Mouse (Mus musculus) liver, embryonic 11.5 days (tissue): ENCODE results near the gene Mrps7. TPM values are rescaled to one million over a fixed set of nuclear protein-coding genes. Genes with fewer than 3 reads are reported as not detected.

Experiments
- ATAC-seq: fragments of 200-750 bp; cut with Nextera tagmentation; replicated peaks from 2 replicates; pipeline ENCODE4 v1.8.0; 2017; ENCODE audit warnings: moderate number of reproducible peaks, mild to moderate bottlenecking, moderate TSS enrichment, moderate library complexity; ENCODE audit not compliant: low FRiP score
- DNase-seq: peaks from one replicate; pipeline ENCODE4 v3.0.0-alpha.2; 2017; ENCODE audit warnings: low spot score
- H3K27ac ChIP-seq: fragments of 300-500 bp; sonication (generic); 2 replicates; pipeline ENCODE4 v1.5.1; 2014; ENCODE audit warnings: mild to moderate bottlenecking, low read depth, low read length, control low read depth
- H3K27me3 ChIP-seq: fragments of 300-500 bp; sonication (generic); replicated peaks from 2 replicates; pipeline ENCODE4 v1.6.1; 2014; ENCODE audit warnings: low read length, mixed read lengths; ENCODE audit not compliant: control insufficient read depth, insufficient read depth
- H3K36me3 ChIP-seq: fragments of 300-500 bp; sonication (generic); 2 replicates; pipeline ENCODE4 v1.6.1; 2014; ENCODE audit warnings: mild to moderate bottlenecking, low read length, moderate library complexity, mixed read lengths; ENCODE audit not compliant: control insufficient read depth, insufficient read depth
- H3K4me1 ChIP-seq: fragments of 300-500 bp; sonication (generic); replicated peaks from 2 replicates; pipeline ENCODE4 v1.6.1; 2014; ENCODE audit warnings: low read length, mixed read lengths; ENCODE audit not compliant: control insufficient read depth, insufficient read depth
- H3K4me2 ChIP-seq: fragments of 300-500 bp; sonication (generic); 2 replicates; pipeline ENCODE4 v1.6.1; 2014; ENCODE audit warnings: mild to moderate bottlenecking, control low read depth, moderate library complexity
- H3K4me3 ChIP-seq: fragments of 300-500 bp; sonication (generic); 2 replicates; pipeline ENCODE4 v1.5.1; 2014; ENCODE audit warnings: low read depth, low read length, control low read depth
- H3K9ac ChIP-seq: fragments of 300-500 bp; sonication (generic); 2 replicates; pipeline ENCODE4 v1.6.1; 2014; ENCODE audit warnings: low read depth, low read length, control low read depth
- H3K9me3 ChIP-seq: fragments of 300-500 bp; sonication (generic); 2 replicates; pipeline ENCODE4 v1.6.1; 2016; ENCODE audit warnings: low read length, inconsistent platforms, mixed read lengths; ENCODE audit not compliant: control insufficient read depth
- WGBS: fragments of 180-500 bp; shearing (Covaris S2); extraction: QIAGEN DNeasy Blood & Tissue Kit; methylation state at CpG from one replicate; pipeline ENCODE4 v1.1.7; 2014; 5-methylcytosine and 5-hydroxymethylcytosine counted together
- polyA plus RNA-seq: library from polyadenylated mRNA; unstranded; fragments of >200 nt; fragmentation: Nextera tagmentation; extraction: Ambion mirVana; gene quantifications from 2 replicates; pipeline ENCODE4 v1.2.1, GENCODE M21; 2014

Gene Mrps7
- polyA plus RNA-seq, 1 experiment from 2014 or later, result 121 TPM

DNA sequence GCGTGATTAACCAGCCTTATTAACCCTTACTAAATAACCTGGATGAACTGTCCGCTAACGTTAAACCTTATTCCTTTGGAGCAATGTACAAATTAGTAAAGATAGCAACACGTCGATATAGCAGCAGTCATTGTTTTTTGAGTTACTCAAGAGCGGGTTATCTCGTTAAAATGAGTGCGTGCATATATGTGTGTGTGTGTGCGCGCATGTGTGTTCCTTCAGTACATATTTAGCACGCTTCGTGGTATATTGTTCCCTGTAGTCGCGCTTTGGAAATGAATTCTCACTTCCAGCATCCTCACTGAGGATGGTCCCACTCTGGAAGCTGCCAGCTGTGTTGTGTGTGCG, 623 bp upstream of the Mrps7 start:
- Histone ChIP-seq H3K9me3 (no peaks in the 10 kb centered on the region), H3K27me3 (no peaks in the 10 kb centered on the region), H3K9ac (peak overlapping the region; percentile 92), H3K4me2 (peak overlapping the region; percentile 95), H3K27ac (peak overlapping the region; percentile 85), H3K4me1 (peaks cover 37% of the 10 kb centered on the region), H3K4me3 (peak overlapping the region; percentile 98), H3K36me3 (peaks cover 29% of the 10 kb centered on the region)
- peak; percentile 4; the same call in 1 of the 2 replicates for ATAC-seq
- 4% methylated on average over 15 of the region's 15 CpGs for WGBS
- DNase-seq, result no peak

DNA sequence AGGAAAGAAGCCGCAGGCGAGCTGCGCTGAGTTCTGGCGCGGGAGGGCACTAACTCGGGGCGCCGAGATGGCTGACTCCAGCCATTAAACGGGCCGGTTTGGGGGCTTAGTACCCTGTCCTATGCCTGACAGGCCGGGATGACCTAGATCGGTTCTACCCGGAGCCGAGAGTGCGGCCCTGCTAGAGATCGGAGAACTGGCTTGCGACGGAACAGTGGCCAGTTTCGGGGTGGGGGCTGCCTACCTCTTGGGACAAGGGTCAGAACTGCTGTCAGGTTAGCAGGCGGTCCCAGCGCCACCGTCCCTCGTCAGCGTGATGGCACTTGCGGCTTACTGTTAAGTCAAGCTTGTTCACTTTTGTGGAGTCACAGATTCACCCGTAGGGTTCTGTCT, 575 bp downstream of the Mrps7 start:
- no peaks in the 10 kb centered on the region for H3K9me3 ChIP-seq
- ATAC-seq (peak; percentile 29), DNase-seq (peak; percentile 56)
- H3K4me2 ChIP-seq, result peak overlapping the region; percentile 73
- H3K4me3 ChIP-seq, result peak overlapping the region; percentile 98
- peaks cover 35% of the 10 kb centered on the region for H3K4me1 ChIP-seq
- peak overlapping the region; percentile 85 for H3K27ac ChIP-seq
- peaks cover 35% of the 10 kb centered on the region for H3K36me3 ChIP-seq
- peak overlapping the region; percentile 92 for H3K9ac ChIP-seq
- under 1% methylated on average over 26 of the region's 26 CpGs for WGBS
- no peaks in the 10 kb centered on the region for H3K27me3 ChIP-seq

DNA sequence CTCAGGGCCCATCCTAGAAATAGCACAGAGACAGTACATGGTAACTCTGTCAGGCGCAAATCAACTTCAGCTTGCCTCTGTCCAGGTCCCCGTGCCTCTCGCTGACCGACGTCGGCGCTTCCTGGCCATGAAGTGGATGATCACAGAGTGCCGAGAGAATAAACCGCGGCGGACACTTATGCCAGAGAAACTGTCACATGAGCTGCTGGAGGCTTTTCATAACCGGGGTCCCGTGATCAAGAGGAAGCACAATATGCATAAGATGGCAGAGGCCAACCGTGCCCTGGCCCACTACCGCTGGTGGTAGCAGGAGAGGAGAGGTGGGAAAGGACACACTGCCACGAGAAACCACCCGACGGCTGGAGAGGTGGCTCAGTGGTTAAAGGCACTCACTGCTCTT, 3.0 kb downstream of the Mrps7 start:
- H3K36me3 ChIP-seq, result peaks cover 36% of the 10 kb centered on the region
- H3K9ac ChIP-seq, result no peak overlapping the region
- WGBS, result 93% methylated on average over 18 of the region's 18 CpGs
- DNase-seq, result no peak
- ATAC-seq, result no peak
- peaks cover 24% of the 10 kb centered on the region for H3K4me1 ChIP-seq
- H3K27me3 ChIP-seq, result no peaks in the 10 kb centered on the region
- H3K9me3 ChIP-seq, result no peaks in the 10 kb centered on the region
- no peak overlapping the region for H3K27ac ChIP-seq
- no peak overlapping the region for H3K4me2 ChIP-seq
- no peak overlapping the region for H3K4me3 ChIP-seq

DNA sequence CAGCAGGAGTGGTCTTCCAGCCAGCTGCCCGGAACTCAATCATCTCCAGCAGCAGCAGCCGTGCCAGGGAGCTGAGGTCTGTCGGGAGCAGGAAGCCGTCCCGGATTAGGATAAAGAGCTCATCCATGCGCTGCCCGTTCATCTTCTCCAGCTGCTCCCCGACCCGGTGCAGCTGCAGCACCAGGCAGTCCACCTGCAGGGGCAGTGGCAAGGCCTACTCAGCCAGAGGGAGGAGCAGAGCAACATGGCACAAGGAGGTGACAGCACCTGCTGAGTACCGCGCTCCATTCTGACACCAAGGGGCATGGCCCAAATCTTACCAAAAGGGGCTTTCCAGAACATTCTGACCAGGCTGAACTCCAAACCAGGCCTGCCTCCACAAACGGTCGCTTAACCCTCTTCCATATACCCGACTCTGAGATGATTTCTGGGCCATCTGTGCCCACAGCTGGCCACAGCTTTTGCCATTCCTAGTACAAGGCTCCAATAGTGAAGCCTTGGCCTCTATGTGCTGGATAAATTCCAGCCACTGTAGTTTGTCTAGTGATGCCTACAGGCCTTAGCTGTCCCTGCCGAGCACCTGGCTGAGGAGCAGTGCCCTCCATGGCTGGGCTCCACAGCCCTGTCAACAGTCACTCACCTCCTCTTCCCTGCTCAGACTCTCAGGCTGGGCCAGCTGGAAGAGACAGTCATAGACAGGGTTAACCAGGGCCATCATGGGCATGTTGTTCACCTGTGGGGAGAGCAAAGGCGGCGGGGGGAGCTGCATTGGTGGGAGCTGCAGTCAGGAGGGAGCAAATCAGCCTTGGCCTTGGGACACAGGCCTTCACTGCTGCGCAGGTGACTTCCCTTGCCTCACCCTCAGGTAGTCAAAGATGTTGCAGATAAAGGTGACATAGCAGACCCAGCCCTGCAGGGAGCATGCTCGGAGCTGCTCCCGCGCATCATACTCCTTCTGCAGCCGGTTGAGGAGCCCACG, 5.0 kb downstream of the Mrps7 start:
- Histone ChIP-seq H3K4me3 (no peak overlapping the region), H3K27ac (no peak overlapping the region), H3K4me2 (no peak overlapping the region), H3K4me1 (peaks cover 20% of the 10 kb centered on the region), H3K9ac (no peak overlapping the region), H3K36me3 (peaks cover 36% of the 10 kb centered on the region), H3K27me3 (no peaks in the 10 kb centered on the region), H3K9me3 (no peaks in the 10 kb centered on the region)
- DNase-seq (no peak), ATAC-seq (no peak)
- 81% methylated on average over 23 of the region's 23 CpGs for WGBS

DNA sequence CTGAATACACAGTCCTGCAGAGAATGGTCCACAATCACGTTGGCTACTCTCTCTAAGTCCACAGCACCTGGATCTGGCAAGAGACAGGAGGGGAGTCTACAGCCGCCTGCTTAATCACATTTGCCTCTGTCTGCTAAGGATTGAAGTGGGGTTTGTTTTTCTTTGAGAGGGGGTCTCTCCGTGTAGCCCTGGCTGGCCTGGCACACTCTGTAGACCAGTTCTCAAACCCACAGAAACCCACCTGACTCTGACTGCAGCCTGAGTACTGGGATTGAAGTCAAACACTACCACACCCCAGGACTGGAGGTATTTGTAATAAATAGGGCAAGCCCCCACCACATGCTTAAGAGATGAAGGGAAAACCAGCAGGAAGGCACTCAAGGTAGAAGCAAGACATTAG, 5.9 kb downstream of the Mrps7 start:
- Histone ChIP-seq H3K27ac (no peak overlapping the region), H3K9ac (no peak overlapping the region), H3K36me3 (peaks cover 37% of the 10 kb centered on the region), H3K4me2 (no peak overlapping the region), H3K9me3 (no peaks in the 10 kb centered on the region), H3K4me1 (peaks cover 26% of the 10 kb centered on the region), H3K4me3 (no peak overlapping the region), H3K27me3 (no peaks in the 10 kb centered on the region)
- DNase-seq, result no peak
- ATAC-seq, result no peak
- 79% methylated on average over 3 of the region's 3 CpGs for WGBS

DNA sequence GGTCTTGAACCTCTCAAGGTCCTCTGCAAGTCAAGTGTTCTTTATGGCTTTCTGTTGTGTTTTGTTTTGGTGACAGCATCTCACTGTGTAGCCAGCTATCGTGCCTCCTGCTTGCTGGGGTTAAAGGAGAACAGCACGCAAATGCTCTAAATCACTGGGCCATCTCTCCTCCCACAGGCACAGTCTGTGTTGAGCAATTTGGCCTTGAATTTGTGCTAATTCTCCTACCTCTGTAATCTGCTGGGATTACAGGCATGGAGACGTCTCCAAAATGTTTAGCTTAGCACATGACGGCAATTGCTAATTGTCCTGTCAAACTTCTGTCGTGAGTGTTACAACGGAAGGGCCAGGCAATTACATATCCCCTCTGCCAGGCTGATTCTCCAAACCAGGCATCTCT, 7.4 kb downstream of the Mrps7 start:
- Histone ChIP-seq H3K27ac (no peak overlapping the region), H3K27me3 (no peaks in the 10 kb centered on the region), H3K4me3 (peak overlapping the region; percentile 78; the same call in 1 of the 2 replicates), H3K36me3 (peaks cover 36% of the 10 kb centered on the region), H3K4me1 (peaks cover 17% of the 10 kb centered on the region), H3K9me3 (no peaks in the 10 kb centered on the region), H3K9ac (peak overlapping the region; percentile 5; the same call in 1 of the 2 replicates), H3K4me2 (peak overlapping the region; percentile 86)
- DNase-seq (no peak), ATAC-seq (no peak)
- WGBS, result 77% methylated on average over 6 of the region's 6 CpGs

DNA sequence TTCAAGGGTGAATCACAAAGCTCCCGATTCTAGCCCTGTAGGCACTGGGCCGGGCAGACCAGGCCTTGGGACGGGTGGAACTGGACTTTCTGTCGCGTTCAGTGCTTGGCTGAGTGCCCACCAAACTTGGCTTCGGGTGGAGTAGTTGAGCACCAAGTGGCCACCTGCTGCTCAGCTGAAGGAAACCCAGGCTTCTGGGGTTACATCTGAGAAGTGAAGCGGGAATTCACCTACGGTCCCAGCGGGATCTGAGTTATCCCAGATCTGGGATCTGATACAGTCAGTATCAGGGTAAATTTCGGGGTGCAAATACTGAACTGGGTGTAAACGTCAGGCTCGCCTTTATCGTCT, 8.3 kb downstream of the Mrps7 start:
- ATAC-seq, result 0 out of 2 replicates have a peak, but pooled peaks have one; percentile 24
- no peaks in the 10 kb centered on the region for H3K27me3 ChIP-seq
- WGBS, result 1% methylated on average over 13 of the region's 13 CpGs
- H3K27ac ChIP-seq, result peak overlapping the region; percentile 98
- peaks cover 29% of the 10 kb centered on the region for H3K36me3 ChIP-seq
- peak; percentile 61 for DNase-seq
- no peaks in the 10 kb centered on the region for H3K9me3 ChIP-seq
- peak overlapping the region; percentile 78 for H3K4me3 ChIP-seq
- H3K4me1 ChIP-seq, result peaks cover 17% of the 10 kb centered on the region
- peak overlapping the region; percentile 81 for H3K9ac ChIP-seq
- peak overlapping the region; percentile 86 for H3K4me2 ChIP-seq

DNA sequence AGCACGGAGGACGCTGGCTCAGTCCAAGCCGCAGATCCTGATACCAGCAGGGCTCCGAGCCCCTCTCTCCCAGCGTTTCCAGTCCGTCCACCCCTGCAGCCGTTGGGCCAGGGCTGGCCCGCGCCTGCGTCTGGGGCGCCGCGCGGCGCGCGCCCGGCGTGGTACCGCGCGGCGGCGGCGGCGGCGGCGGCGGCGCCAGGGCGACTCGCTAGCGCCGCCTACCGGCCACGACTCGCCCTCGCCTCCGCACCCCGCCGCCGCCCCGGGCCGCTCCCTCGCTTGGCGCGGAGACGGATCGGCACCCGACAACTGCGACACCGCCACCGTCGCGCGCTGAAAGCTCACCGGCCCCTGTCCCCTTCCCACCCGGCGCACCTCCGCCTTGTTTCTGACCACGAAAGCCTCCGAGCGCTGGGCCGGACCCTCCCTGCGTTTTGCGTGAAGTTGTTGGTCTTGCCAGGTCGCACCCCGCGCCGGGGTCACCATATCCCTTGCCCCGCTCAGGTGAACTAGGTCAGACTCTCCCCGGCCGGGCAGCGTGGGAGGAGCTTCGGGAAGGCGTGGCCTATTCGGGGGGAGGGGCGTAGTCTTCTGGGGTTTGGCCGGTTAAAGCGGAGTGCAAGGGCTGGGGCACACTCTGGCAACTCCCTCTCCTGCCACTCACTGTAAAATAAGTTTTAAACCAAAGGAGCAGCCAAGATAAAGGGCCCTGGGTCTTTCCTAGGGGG, 8.8 kb downstream of the Mrps7 start, which contains the start of gene Mif4gd:
TSS of gene Mif4gd (minus strand) at position 560 of the 728 bp plus-strand sequence.
- WGBS, result under 1% methylated on average over 70 of the region's 80 CpGs
- peak within 1 kb of the TSS; percentile 78 for H3K4me3 ChIP-seq
- H3K4me1 ChIP-seq, result peaks cover 17% of the 10 kb centered on the region
- ATAC-seq (peak; percentile 86), DNase-seq (peak; percentile 97)
- no peaks in the 10 kb centered on the region for H3K9me3 ChIP-seq
- no peaks in the 10 kb centered on the region for H3K27me3 ChIP-seq
- H3K27ac ChIP-seq, result peak within 1 kb of the TSS; percentile 98
- H3K4me2 ChIP-seq, result peak within 1 kb of the TSS; percentile 86
- peaks cover 24% of the 10 kb centered on the region for H3K36me3 ChIP-seq
- peak within 1 kb of the TSS; percentile 81 for H3K9ac ChIP-seq
